Mouse (Mus musculus) heart, postnatal 0 days (tissue): Measurements from ENCODE around the gene Hoxc13.

ENCODE experiments used
- CTCF ChIP-seq: IDR thresholded peaks from 2 replicates; pipeline ENCODE4 v1.5.1; 2016; ENCODE audit warnings: antibody characterized with exemption, control low read depth, low read depth
- EP300 ChIP-seq: IDR thresholded peaks from 2 replicates; pipeline ENCODE4 v1.6.1; 2016; ENCODE audit warnings: antibody characterized with exemption, low read depth

- TF ChIP-seq CTCF (no peak), EP300 (no peak)
These were observed 14.0 kb downstream of the Hoxc13 start for GRCm38 (mm10) chr15:102934897-102935296.
